Mouse (Mus musculus): ENCODE data around the gene Pole.

GRCm38 (mm10) chr5:110266941-110267340 is 19.2 kb upstream of the Pole start:
- TF ChIP-seq E2F4 (IDR thresholded peaks at IDR 0.05; ENCODE audit: insufficient replicate concordance, low read depth, low read length), result no peak
- TF ChIP-seq SMC3 (IDR thresholded peaks at IDR 0.05; ENCODE audit: low read depth, low read length), result no peak
- no peak for TF ChIP-seq MAFK (IDR thresholded peaks at IDR 0.05; ENCODE audit: insufficient replicate concordance, low read length)
- no peak for TF ChIP-seq BHLHE40 (IDR thresholded peaks at IDR 0.05; ENCODE audit: low read depth, low read length)
- TF ChIP-seq CTCF (conservative IDR thresholded peaks at IDR 0.05 in 1 of 2, IDR thresholded peaks at IDR 0.05 in 1 of 2; ENCODE audit: low read depth in 2 of 2, low read length in 2 of 2), result no peak
- TF ChIP-seq KAT2A (IDR thresholded peaks at IDR 0.05; ENCODE audit: insufficient replicate concordance, low read length), result no peak
- no peak for TF ChIP-seq TCF12 (IDR thresholded peaks at IDR 0.05; ENCODE audit: low read depth, low read length)
- TF ChIP-seq ZC3H11A (IDR thresholded peaks at IDR 0.05; ENCODE audit: low read depth, low read length), result no peak
- no peak for TF ChIP-seq JUND (conservative IDR thresholded peaks at IDR 0.05; ENCODE audit: low read depth, low read length)
- no peak for TF ChIP-seq EP300 (IDR thresholded peaks at IDR 0.05; ENCODE audit: low read length)
- no peak for TF ChIP-seq MXI1 (IDR thresholded peaks at IDR 0.05; ENCODE audit: low read depth, low read length)
- TF ChIP-seq RAD21 (IDR thresholded peaks at IDR 0.05; ENCODE audit: low read depth, low read length), result no peak
- TF ChIP-seq GABPA (IDR thresholded peaks at IDR 0.05; ENCODE audit: insufficient replicate concordance, low read depth, low read length), result no peak
- TF ChIP-seq CHD2 (IDR thresholded peaks at IDR 0.05; ENCODE audit: low read length), result no peak

All from CH12.LX (cell line).